Mouse (Mus musculus): ENCODE measurements around the gene Ttc23.

The Ttc23 gene

DNA sequence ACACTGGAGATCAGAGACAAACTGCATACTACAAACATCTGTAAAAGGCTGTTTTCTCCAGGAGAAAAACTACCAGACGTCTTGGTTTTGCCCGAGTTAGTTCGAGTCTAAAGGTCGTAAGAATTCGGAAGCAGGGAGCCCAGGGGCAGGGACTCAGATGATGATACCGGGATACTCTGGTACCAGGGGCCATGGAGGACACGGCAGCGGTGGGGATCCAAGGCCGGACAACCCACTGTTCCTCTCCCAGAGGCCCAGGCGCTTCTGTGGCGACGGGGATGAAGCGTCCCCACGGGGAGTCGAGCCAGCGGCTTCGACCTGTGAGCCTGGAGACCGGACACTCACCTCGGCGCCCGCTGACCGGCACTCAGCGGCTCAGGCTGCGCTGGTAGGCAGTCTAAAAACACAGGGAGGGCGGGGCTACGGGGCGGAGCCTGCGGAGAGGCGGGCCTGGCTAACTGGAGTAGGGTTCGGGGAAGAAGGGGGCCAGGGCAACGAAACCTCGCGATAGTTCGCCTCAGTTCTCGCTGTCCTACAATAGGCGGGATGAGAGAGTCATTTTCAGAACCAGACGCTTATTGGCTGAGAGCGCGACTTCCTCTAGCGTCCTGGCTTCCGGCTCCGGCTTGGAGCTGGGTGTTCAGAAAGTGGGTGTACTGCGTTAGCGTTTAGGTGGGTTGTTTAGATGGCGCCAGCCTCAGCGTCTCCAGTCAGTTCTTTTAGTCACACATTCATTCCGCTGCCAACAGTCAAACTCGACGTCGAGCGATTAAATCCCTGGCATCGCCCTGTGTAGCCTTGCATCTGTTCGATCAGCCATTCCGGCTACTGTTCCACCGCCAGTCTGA, 2.2 kb upstream of the Ttc23 start, which contains the start of gene Lrrc28:
Gene Lrrc28, minus strand, starts transcription at position 436 of the 848 bp plus-strand sequence.
- peak; percentile 99 for DNase-seq (ENCODE audit: low read depth, low spot score)

DNA sequence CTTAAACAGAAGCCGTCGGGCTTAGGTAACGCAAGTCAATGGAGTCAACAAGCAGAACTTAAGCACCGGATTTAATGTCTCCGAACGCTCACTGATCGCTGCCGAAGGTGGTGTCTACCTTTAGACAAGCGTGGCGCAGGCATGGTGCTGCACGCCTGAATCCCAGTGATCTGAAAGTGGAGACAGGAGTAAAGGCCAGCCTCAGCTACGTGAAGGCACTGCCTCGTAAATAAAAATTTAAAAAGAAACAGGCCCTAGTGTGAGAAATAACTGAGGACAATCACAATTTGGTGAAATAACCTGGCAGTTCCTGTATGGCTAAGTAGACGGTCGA, 1.6 kb upstream of the Ttc23 start:
- no peak for DNase-seq (ENCODE audit: low read depth, low spot score)

- DNase-seq (ENCODE audit: low read depth, low spot score), result no peak
Measured at GRCm38 (mm10) chr7:67646131-67646530, 1.1 kb upstream of the Ttc23 start.

DNA sequence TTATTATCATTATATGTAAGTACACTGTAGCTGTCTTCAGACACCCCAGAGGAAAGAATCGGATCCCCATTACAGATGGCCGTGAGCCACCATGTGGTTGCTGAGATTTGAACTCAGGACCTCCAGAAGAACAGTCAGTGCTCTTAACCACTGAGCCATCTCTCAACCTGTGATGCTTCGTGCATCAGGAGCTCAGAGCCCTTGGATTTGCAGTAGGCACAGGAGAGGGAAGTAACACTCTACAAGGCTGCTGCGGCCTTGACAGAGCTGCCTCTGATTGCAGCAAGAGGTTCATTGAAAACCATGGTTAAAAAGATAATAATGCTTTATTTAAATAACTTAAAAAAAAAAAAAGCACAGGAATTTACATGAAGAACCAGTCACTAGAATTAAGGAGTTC, 1.2 kb downstream of the Ttc23 start:
- DNase-seq (ENCODE audit: low read depth, low spot score), result no peak

DNA sequence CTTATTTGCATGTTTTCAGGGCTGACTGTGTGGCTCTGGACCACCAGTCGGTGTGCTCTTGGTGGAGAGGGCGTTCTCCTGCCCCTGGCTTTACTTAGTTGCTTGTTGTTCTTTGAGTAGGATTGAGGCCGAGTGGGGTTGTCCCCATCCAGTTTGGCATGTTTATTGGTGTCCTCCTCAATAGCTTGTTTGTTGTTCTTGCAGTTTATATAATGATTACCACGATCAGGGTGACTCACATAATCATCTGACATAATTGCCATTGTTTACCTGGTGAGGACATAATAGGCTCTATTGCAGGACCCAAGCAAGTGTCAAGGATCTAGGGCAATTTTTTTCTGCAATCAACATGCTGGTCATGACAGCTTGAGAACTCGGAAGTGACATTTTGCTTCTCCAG, 5.0 kb downstream of the Ttc23 start:
- DNase-seq (ENCODE audit: low read depth, low spot score), result no peak

- DNase-seq (ENCODE audit: low read depth, low spot score), result no peak
Measured at GRCm38 (mm10) chr7:67654668-67655067, 7.5 kb downstream of the Ttc23 start.

DNA sequence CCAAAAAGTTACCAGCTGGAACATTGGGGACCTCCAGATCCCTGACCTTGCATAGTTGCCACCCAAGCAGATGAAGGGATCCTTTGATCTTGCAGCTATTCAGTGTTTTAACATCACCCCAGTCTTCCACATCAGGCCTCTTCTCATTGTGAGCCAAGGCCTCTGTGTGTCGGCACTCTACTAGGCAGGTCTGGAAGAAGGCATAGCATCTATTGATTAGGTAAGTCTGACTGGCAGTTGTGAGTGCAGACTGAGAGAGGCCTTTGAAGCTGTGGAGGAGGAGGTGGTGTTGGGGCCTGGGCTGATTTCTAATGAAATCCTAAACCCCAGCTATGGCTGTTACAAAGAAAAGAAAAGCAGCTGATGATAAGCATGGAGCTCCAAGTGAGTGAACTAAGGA, 8.0 kb downstream of the Ttc23 start:
- no peak for DNase-seq (ENCODE audit: low read depth, low spot score)

DNA sequence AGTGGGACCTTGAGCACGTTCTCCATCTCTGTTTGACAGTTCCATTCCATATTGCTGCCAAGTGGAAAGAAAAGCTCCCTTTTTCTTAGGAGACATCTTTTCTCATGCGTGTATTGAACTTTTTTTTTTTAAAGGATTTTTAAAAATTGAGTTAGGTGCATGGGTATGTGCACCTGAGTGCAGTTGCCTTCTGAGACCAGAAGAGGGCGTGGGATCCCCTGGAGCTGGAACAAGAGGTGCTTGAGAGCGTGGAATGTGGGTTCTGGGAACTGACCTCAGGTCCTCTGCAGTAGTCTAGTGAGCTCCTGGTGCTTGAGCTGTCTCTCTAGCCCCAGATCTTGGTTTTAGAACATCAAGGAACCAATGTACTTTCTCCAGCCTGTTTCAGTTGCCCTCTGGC, 10.9 kb downstream of the Ttc23 start:
- no peak for DNase-seq (ENCODE audit: low read depth, low spot score)

GRCm38 (mm10) chr7:67662424-67662823, 15.2 kb downstream of the Ttc23 start:
- DNase-seq (ENCODE audit: low read depth, low spot score), result no peak

DNA sequence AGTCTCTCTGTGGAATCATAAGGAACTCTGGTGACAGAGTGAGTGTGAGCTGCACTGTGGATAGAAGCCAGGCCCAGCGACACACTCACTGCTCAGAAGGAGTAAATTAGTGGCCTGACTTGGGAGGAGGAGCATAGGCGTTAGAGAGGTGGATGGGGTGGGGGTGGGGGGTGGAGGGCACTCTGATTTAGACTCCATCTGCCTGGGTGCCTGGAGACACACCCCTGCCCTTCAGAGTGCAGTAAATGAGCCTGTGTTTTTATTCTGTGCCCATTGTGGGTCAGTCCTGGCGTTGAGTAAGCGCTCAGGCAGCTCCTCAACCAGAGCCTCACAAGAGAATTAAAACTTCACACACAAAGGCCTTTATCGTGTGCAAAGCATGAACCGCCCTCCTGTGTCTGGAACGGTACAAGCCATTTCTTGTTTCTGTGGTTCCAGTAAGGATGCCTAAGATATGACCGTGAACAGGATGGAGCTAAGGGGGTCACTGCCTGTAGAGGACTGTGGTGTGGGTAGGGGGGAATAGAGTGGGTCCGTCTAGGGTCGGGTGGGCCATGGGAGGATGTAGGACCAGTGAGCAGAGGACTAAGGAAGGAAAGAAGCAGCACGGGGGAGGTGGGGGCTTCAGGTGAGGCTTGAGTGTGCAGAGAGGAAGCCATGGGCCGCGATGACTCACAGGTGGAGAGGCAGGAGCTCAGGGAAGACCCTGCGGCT, 16.9 kb downstream of the Ttc23 start:
- no peak for DNase-seq (ENCODE audit: low read depth, low spot score)

DNA sequence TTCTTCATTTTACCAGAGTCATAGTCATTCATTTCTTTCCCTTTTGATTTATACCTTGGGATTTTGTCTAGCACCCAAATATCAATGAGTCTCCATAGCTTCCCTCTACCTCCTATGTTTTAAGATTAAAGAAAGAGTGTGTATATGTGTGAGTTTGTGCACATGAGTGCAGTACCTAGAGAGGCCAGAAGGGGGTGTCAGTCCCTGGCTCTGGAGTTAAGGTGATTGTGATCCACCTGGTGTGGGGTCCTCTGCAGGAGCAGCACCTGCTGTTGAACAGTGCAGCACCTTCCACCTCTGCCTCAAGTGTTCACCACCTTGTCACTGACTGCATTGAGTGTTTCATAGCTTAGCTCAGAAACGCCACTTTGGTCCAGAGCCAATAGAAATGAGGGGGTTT, 23.8 kb downstream of the Ttc23 start:
- DNase-seq (ENCODE audit: low read depth, low spot score), result no peak

DNA sequence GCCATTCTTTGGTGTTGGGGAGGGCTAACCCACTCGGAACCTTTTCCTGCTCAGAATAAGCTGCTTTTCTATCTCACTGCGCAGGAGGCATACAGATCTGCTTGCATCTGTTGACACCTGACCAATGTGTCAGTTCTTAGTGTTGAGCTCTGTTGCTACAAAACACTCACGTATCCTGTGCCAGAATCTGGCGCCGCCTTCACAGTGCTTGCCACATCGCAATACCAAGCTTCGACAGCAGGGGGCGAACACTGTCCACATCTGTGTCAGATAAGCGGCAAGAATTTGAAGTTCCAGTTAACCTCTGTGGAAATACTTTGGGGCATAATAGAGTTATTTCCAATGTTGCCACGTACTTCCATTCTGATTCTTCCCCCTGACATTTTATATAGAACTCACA, 25.4 kb downstream of the Ttc23 start:
- peak; percentile 40 for DNase-seq (ENCODE audit: low read depth, low spot score)

DNA sequence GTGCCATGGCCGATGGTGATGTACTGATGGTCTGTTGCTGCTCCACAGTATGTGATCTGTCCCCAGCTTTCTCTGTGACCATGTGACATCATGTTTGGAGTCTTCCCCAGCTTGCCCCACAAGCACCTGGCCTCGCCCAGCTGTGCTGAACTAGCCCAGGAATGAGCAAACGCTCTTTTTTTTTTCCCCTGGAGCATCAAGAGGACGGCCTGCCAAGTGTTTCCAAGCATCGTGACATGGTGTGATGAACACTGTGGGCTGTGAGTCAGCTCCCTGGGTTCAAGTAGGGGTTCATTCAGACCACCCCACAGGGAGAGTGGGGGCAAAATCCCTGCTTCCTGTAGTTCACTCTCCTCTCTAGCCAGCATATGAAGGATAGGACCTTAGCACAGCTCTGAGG, 26.4 kb downstream of the Ttc23 start:
- no peak for DNase-seq (ENCODE audit: low read depth, low spot score)

DNA sequence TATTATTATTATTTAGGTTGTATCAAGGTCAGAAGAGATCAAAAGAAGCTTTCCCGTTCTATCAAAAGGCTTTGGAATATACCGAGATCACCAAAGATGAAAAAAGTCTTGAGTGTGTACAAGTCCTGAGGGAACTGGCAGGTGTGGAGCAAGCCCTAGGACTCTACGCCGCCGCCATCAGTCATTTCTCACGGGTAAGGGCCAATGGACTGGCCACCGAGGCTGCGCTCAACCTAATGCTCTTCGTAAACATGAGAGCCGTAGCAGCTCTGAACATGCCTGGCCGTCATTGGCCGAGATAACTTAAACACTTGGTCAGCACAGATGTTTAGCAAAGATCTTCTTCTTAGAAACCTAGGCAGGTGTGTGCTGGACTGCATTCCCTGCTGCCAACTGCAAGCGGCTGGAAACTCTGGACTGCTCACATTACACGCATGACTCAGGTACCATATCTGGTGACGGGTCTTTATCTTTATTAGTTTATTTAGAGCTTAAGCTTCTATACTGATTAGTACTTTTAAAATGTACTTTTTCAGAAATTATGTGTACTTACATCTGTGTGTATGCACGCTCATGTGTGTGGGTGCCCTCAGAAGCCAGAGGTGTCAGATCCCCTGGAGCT, 31.8 kb downstream of the Ttc23 start:
- no peak for DNase-seq (ENCODE audit: low read depth, low spot score)

DNA sequence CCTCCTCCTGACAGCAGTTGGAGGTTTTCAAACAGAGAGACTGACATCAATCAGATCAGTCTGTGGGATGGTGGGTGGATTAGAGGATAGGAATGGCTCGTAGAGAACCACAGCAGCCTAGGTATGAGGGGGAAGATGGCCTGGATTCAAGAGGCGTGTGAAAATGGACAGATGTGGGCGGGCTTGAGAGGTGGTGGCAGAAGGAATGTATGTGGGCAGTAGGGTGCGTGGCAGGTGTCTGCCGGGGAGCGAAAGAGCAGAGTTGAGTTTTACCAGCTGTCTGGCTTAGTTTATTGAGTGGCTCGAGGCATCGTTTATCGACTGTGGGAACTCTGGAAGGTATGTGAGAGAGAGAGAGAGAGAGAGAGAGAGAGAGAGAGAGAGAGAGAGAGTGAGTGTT, 33.9 kb downstream of the Ttc23 start:
- DNase-seq (ENCODE audit: low read depth, low spot score), result no peak

DNA sequence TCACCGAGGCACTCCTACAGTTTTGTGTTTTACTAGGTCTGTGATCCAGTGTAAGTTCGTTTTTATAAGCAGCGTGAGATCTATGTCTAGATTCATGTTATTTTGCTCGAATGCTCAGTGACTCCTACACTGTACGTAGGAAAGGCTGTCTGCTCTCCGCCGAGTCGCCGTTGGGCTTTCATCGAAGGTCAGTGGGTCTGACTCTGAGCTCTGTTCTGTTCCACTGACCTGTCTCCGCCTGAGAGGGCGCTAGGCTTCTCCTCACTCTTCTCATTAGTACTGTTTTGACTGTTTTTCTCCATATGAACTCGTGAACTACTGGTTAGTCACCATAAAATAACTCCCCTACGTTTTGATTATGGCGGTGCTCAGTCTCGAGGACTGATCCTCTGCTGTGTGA, 35.8 kb downstream of the Ttc23 start:
- DNase-seq (ENCODE audit: low read depth, low spot score), result no peak

DNA sequence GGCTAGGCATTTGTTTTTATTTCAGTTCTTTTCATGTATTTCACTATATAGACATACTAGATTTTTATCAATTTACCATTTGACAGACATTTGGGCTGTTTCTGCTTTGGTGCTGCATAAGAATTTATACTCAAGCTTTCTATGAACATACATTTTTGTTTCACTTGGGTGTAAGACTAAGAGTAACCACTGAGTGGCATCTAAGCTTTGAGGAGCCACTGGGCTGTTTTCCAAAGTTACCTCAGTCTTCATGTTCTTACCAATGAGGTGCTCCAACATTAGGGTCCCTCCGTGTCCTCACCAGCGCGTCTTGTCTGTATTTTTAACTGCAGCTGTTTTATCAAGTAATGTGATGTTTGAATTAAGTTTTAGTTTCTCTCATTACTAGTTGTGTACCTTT, 39.3 kb downstream of the Ttc23 start:
- DNase-seq (ENCODE audit: low read depth, low spot score), result no peak

DNA sequence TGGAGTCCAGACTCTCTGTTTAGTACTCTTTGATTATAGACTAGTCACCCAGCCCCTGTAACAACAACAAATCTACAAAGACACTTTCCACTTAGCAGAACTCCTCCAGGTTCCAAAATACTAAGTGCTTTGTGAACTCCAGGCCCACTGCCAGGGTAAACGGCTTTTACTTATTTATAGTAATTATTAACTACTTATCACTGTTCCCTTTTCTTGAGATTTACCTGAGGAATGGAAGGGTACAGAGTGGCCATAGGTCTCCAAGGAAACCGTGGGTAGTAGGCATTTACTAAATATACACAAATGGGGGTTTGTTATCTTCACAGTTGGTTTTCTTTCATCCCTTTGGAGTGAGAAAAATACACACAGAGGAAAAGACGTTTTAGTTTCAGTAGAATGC, 41.1 kb downstream of the Ttc23 start:
- DNase-seq (ENCODE audit: low read depth, low spot score), result no peak

- DNase-seq (ENCODE audit: low read depth, low spot score), result no peak
Measured at GRCm38 (mm10) chr7:67689793-67690192, 42.6 kb downstream of the Ttc23 start.

DNA sequence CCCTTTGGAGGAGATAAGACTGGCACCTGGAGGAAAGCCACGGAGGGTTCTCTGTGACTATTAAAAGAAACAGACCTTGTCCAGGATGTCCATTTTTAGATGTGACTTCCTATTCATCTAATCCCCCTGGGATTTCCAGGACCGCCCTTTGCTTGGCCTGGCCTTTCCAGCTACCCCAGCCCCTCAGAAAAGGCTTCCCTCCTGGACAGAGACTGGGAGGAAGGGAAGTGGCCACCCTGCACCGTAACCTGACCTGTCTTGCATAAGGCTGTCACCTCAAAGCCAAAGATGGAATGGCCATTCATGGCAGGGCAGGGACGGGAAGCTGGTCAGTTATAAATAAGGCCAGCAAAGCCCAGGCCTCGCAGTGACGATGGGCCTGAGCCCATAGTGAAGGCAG, 43.8 kb downstream of the Ttc23 start:
- no peak for DNase-seq (ENCODE audit: low read depth, low spot score)

GRCm38 (mm10) chr7:67692141-67692540, 44.9 kb downstream of the Ttc23 start:
- DNase-seq (ENCODE audit: low read depth, low spot score), result no peak

- no peak for DNase-seq (ENCODE audit: low read depth, low spot score)
Measured at GRCm38 (mm10) chr7:67692791-67693538, 45.8 kb downstream of the Ttc23 start.
